Mouse (Mus musculus) neural tube, embryonic 10.5 days (tissue): ENCODE data around the gene Rnf167.

ENCODE experiments used
- DNase-seq: peaks from one replicate; pipeline ENCODE4 v3.0.0-alpha.2; 2017; ENCODE audit warnings: low spot score; ENCODE audit errors: extremely low spot score

Rnf167 gene

DNA sequence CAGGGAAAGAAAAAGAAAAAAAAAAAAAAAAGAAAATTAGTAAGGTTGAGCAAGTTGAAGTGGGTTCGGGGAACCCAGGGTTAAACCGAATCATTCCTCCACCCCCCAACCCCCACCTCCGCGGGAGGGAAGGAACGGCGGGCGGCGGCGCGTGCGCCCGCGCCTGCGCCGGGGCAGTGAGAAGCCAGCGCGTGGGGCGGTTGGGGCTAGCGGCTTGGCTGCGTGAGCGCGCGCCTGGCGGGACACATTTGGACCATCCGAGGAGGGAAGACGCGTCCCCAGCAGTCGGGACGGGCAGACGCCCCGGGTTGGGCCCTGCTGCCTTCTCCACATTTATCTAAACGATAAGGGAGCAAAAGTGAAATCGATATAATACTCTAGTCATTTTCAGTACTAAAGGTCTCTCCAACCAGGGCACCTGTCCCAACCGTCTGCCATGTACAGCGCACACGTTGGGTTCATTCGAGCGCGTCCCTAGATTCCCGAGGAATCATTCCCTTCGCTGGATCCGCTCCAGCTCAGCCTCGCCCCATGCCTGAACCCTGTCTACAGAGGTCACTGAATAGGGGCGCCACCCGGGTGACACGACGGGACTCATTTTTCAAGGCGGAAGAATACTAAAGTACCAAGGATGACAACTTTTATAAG is 8.0 kb downstream of the Rnf167 start:
- DNase-seq: peak; percentile 84

GRCm38 (mm10) chr11:70655571-70656455 is 8.8 kb downstream of the Rnf167 start:
- DNase-seq: peak; percentile 80

- peak; percentile 74 for DNase-seq
Measured at GRCm38 (mm10) chr11:70656456-70656927, 9.5 kb downstream of the Rnf167 start.

DNA sequence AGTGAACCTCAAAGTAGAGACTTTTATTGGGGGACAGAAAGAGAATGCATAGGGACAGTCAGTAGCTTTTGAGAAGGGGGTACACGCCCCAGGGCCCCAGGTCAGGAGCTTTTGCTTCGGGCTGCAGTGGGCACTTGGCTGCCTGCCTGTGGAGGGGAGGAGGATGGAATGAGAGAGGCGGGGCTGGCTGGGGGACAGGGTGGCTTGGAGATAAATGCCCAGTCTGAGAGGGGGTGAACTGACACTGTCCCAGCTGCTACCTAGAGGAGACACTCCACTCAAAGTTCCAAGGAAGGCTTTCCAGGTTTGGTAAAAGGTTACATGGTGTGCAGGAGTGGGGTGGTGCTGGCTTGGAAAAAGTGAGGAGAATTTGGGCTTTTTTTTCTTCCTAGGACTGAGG is 9.9 kb downstream of the Rnf167 start, which contains the start of gene Eno3:
Eno3 (plus strand) TSS at position 239 of the 400 bp plus-strand sequence.
- DNase-seq: no peak

GRCm38 (mm10) chr11:70657573-70657972 is 10.5 kb downstream of the Rnf167 start:
- no peak for DNase-seq

DNA sequence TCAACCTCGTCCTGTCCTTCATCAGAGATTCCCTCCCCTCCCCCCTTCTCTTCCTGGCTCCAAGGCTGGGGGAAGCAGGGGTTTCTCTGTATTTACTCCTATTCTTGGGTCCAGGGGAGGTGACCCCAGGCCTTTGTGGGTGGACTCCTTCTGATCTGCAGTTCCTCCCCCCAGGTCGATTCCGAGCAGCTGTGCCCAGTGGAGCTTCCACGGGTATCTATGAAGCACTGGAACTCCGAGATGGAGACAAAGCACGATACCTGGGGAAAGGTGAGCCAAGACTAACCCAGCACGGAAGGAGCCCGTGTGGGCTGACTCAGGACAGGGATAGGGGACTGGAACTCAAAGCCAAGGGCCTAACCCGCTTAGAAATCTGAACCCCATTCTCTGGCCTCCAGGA is 11.0 kb downstream of the Rnf167 start:
- DNase-seq: no peak

- no peak for DNase-seq
Measured at GRCm38 (mm10) chr11:70658521-70658920, 11.5 kb downstream of the Rnf167 start.

GRCm38 (mm10) chr11:70658942-70659341 is 11.9 kb downstream of the Rnf167 start:
- no peak for DNase-seq

GRCm38 (mm10) chr11:70660571-70660970 is 13.5 kb downstream of the Rnf167 start:
- DNase-seq: no peak

GRCm38 (mm10) chr11:70663101-70663500 is 16.1 kb downstream of the Rnf167 start:
- no peak for DNase-seq

GRCm38 (mm10) chr11:70663957-70664356 is 16.9 kb downstream of the Rnf167 start:
- DNase-seq: no peak

DNA sequence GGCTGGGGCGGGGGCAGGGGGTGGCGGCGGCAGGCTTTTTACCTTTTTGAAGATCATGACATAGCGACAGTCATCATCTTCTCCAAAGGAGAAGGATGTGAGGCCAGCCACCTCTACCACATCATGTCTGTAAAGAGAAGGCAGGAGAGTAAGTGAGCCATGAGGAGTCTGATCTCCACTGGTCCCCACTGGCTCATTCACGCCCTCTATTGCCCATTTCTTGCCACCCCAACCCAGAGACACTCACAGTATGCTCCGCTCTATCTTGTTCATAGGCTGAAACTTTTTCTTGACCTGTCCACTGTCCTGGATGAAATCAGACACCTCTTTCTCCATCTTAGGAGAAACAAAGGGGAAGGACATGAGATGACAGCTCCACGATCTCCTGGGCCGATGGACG is 17.7 kb downstream of the Rnf167 start:
- no peak for DNase-seq

DNA sequence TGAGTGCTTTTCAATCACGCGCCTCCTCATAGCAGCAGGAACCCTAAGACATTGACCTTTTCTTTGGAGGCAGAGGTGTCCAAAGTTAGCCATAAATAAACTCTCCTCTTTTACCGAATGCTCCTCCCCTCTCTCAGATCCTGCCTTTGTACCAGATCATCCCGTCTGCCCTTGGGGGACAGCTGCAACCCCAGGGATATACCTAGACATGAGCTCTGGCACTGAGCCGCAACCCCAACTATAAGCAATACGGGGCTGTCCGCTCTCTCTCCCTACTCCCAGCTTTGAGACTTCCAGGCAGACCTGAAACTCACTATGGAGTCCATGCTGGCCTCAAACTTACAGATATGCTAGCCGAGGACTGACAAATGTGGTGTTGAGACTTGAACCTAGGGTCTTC is 19.7 kb downstream of the Rnf167 start:
- DNase-seq: no peak

DNA sequence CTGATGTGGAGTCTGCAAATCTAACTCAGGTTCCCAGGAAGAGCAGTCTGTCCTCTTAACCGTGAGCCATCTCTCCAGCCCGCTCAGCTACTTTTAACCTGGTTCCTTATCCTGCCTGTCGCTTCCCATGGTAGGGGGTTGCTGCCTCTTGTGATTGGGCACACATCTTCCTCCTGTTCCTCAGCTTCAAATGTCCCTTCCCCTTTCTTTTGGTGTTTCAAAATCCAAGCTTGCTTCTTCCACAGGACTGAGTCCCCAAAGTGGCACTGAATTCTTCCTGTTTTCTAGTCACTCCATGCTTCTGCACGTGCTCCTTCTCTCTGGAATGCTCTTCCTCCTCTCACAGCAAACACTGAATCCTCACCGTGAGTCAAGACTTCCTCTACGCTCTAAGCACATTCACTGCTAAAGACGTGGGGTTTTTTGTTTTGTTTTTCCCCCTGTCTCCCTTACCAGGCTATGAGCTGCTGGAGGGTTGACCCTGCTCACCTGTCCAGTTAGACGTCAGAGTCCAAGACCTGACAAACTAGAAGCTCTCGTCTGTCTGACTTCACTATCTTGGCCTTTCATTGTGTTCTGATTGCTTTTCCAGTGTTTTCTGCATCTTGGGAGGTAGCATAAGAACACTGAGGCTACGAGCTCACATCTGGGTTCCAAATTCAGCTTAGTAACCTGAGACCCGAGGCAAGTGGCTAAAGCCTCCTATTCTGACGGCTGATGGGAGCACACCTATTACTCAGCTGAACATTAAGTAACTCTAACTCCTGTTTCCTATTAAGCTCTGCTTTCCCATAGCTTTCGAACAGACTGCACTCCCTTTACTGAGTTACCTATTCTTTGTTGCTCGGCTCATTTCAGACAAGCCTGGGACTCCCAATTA is 20.5 kb downstream of the Rnf167 start:
- no peak for DNase-seq

DNA sequence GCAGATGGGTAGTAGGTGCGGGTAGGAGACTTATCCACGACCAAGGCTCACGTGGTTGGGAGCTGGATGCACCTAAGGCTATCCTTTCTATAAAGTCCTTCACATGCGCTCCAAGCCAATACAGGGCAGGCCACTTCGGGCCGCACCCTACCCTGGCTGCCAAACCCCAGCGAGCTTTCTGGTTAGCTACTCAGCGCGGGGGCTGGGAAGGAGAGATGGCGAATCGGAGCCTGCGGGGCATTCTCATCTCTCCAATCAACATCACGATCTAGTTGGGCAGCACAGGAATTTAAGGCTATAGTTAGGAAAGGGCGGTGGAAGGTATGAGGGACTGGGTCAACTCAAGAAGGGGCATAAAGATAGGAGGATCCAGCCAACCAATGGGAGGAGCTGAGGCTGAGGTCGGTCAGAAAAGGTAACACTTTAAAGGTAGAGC is 21.3 kb downstream of the Rnf167 start:
- no peak for DNase-seq

- peak; percentile 96 for DNase-seq
Measured at GRCm38 (mm10) chr11:70668771-70669505, 21.9 kb downstream of the Rnf167 start, which contains the start of gene Spag7. TSS of gene Spag7 (minus strand) at chr11:70669416.

DNA sequence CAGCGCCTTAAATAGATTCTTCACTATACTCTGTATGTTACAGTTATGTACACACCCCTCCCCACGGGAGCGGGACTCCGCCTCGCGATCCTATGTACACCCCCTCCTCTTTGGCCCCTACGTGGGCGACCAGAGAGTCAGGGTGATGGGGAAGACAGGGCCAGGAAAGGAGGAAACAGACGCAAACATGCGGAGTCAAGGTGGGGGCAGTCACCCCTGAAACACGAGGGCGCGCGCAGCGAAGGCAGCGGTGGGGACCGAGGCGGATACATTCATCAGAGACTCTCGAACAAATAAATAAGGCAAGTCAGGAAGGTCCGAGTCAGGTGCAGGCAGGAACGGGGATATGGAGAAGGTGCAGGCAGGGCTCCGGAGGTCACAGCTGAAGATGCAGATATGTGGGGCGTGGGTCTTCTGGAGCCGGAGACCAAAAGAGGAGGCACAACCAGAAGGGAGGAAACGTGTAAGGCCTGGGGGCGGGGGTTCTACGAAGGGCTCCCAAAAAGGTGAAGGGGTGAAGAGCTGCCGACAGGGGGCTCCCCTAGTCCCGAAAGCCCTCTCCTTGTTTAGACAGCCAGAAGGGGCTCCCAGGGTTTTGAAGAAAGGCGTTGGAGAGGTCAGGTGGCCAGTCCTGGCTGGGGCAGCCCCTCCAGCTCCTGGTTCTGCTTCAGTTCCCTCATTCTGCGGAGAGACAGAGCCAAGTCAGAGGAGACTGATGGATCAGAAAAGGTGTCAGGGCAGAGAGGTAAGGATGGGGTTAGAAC is 22.7 kb downstream of the Rnf167 start:
- DNase-seq: peak; percentile 75

GRCm38 (mm10) chr11:70670483-70670882 is 23.4 kb downstream of the Rnf167 start:
- DNase-seq: no peak

GRCm38 (mm10) chr11:70671333-70672047 is 24.5 kb downstream of the Rnf167 start:
- DNase-seq: no peak
